Mouse (Mus musculus) thymus, postnatal 10 days (tissue): ENCODE results near the gene Lect2.
A peak's percentile ranks its signal among the peaks of the same experiment; 100 is the strongest.

Experiments used
- DNase-seq, 2 experiments: peaks; one replicate each; pipeline ENCODE4 v3.0.0; 2021; ENCODE audit warnings: low spot score in 2 of 2

Gene Lect2

GRCm38 (mm10) chr13:56548401-56548800 lies at the start of gene Lect2:
Gene Lect2, minus strand, starts transcription at chr13:56548502.
- no peak for DNase-seq

- DNase-seq: no peak
Observed at GRCm38 (mm10) chr13:56597296-56597695, 49.0 kb upstream of the Lect2 start.

GRCm38 (mm10) chr13:56595246-56595645 lies 46.9 kb upstream of the Lect2 start:
- no peak for DNase-seq

GRCm38 (mm10) chr13:56593961-56594391 lies 45.7 kb upstream of the Lect2 start:
- no peak for DNase-seq

- DNase-seq: no peak
Observed at GRCm38 (mm10) chr13:56593196-56593595, 44.9 kb upstream of the Lect2 start.

GRCm38 (mm10) chr13:56591939-56592338 lies 43.6 kb upstream of the Lect2 start:
- no peak for DNase-seq

- DNase-seq: no peak
Observed at GRCm38 (mm10) chr13:56591191-56591590, 42.9 kb upstream of the Lect2 start.

- DNase-seq: no peak
Observed at GRCm38 (mm10) chr13:56590202-56590601, 41.9 kb upstream of the Lect2 start.

- no peak for DNase-seq
Observed at GRCm38 (mm10) chr13:56588454-56589117, 40.3 kb upstream of the Lect2 start.

- no peak for DNase-seq
Observed at GRCm38 (mm10) chr13:56586046-56586445, 37.7 kb upstream of the Lect2 start.

GRCm38 (mm10) chr13:56582720-56583119 lies 34.4 kb upstream of the Lect2 start:
- no peak for DNase-seq

GRCm38 (mm10) chr13:56581961-56582434 lies 33.7 kb upstream of the Lect2 start:
- DNase-seq: no peak

GRCm38 (mm10) chr13:56581512-56581911 lies 33.2 kb upstream of the Lect2 start:
- no peak for DNase-seq

GRCm38 (mm10) chr13:56580450-56580849 lies 32.1 kb upstream of the Lect2 start:
- DNase-seq: no peak

- no peak for DNase-seq
Observed at GRCm38 (mm10) chr13:56578097-56578496, 29.8 kb upstream of the Lect2 start.

GRCm38 (mm10) chr13:56575701-56576321 lies 27.5 kb upstream of the Lect2 start:
- peak; percentile 17 to 73 for DNase-seq

GRCm38 (mm10) chr13:56575074-56575473 lies 26.8 kb upstream of the Lect2 start:
- no peak for DNase-seq

GRCm38 (mm10) chr13:56571645-56572044 lies 23.3 kb upstream of the Lect2 start:
- no peak for DNase-seq

- no peak for DNase-seq
Observed at GRCm38 (mm10) chr13:56566336-56566735, 18.0 kb upstream of the Lect2 start.

- DNase-seq: peak in 1 of 2 experiments; percentile 31
Observed at GRCm38 (mm10) chr13:56563075-56563474, 14.8 kb upstream of the Lect2 start.

- no peak for DNase-seq
Observed at GRCm38 (mm10) chr13:56561129-56561528, 12.8 kb upstream of the Lect2 start.

- no peak for DNase-seq
Observed at GRCm38 (mm10) chr13:56559841-56560370, 11.6 kb upstream of the Lect2 start.

GRCm38 (mm10) chr13:56558811-56559210 lies 10.5 kb upstream of the Lect2 start:
- DNase-seq: no peak
